Mouse (Mus musculus): Measurements from ENCODE around the gene Lce3f. TPM values are rescaled to one million over a fixed set of nuclear protein-coding genes. Genes with fewer than 3 reads are reported as not detected.

Gene Lce3f
- polyA plus RNA-seq, 1 experiment = not detected

DNA sequence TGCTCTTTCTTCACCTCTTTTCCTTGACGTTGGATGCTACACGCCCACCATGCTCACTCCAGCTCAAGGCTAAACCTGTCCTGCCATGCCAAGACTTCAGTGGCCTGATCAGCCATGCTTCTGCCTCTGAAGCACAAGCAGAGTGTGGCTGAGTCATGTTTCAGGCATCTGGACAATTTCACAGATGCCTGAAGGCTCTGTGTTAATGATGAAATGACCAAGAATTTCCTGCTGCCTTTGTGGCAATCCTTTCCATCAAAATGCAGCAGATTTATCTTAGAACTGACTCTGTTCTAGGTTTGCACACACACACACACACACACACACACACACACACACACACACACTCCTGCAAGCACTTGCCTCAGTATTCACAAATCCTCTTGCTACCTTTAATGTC is 33.5 kb downstream of the Lce3f start:
- Histone ChIP-seq H3K4me1 (ENCODE audit: control insufficient read depth, insufficient read depth, low read length) (no peaks in the 10 kb centered on the region), H3K27ac (ENCODE audit: insufficient read depth, low read depth, low read length) (no peak overlapping the region), H3K4me3 (ENCODE audit: insufficient read depth, low read depth, low read length) (no peak overlapping the region), H3K36me3 (ENCODE audit: control insufficient read depth, insufficient read depth, low read length) (no peaks in the 10 kb centered on the region), H3K27me3 (replicated peaks; ENCODE audit: control insufficient read depth, insufficient read depth, low read length) (no peaks in the 10 kb centered on the region; the same call in 1 of the 2 replicates)
- no peak for DNase-seq
- 75% methylated on average over 2 of the region's 2 CpGs for WGBS
- no peak for TF ChIP-seq POLR2A (IDR thresholded peaks at IDR 0.05; ENCODE audit: low read depth, low read length)
- no peak for TF ChIP-seq CTCF (conservative IDR thresholded peaks at IDR 0.05; ENCODE audit: insufficient read depth, insufficient read length, low read depth, low read length)

DNA sequence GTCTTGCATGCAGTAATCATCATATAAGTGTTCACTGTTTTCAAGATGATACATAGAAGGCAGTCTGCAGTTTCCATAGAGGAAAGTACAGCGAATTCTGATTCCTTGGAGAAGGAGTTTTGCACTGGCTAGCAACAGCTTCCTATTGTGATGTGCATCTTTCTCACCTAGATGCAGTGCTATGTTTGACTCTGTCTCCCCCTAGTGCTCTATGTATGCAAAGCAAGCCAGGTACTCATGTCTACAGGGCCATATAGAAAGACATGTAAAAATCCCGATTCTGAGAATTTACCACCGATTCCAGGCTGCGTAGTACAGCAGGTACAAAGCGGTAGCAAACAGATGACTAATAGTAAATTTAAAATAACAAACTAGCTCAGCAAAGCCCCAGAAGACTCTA is 39.4 kb downstream of the Lce3f start:
- Histone ChIP-seq H3K27ac (ENCODE audit: insufficient read depth, low read depth, low read length) (no peak overlapping the region), H3K4me3 (ENCODE audit: insufficient read depth, low read depth, low read length) (no peak overlapping the region), H3K27me3 (replicated peaks; ENCODE audit: control insufficient read depth, insufficient read depth, low read length) (no peaks in the 10 kb centered on the region; the same call in 1 of the 2 replicates), H3K4me1 (ENCODE audit: control insufficient read depth, insufficient read depth, low read length) (no peaks in the 10 kb centered on the region), H3K36me3 (ENCODE audit: control insufficient read depth, insufficient read depth, low read length) (no peaks in the 10 kb centered on the region)
- 47% methylated on average over 5 of the region's 5 CpGs for WGBS
- DNase-seq = peak; percentile 33
- TF ChIP-seq POLR2A (IDR thresholded peaks at IDR 0.05; ENCODE audit: low read depth, low read length) (no peak), CTCF (conservative IDR thresholded peaks at IDR 0.05; ENCODE audit: insufficient read depth, insufficient read length, low read depth, low read length) (peak; percentile 40)

Other genes starting within 250 kb of the Lce3f start
- gene Lce1g, start 239.9 kb upstream of the Lce3f start, polyA plus RNA-seq (2012; rRNA removed) = not detected in 2 replicates
- not detected in 2 replicates for gene Lce1h, start 227.2 kb upstream of the Lce3f start, polyA plus RNA-seq (2012; rRNA removed)
- gene Lce1i, start 213.3 kb upstream of the Lce3f start, polyA plus RNA-seq (2012; rRNA removed) = not detected in 2 replicates
- gene Lce1j, start 201.7 kb upstream of the Lce3f start, polyA plus RNA-seq (2012; rRNA removed) = not detected in 2 replicates
- not detected in 2 replicates for gene Lce1k, start 184.3 kb upstream of the Lce3f start, polyA plus RNA-seq (2012; rRNA removed)
- gene Kprp, start 165.0 kb upstream of the Lce3f start, polyA plus RNA-seq (2012; rRNA removed) = not detected in 2 replicates
- not detected in 2 replicates for gene Lce1l, start 140.9 kb upstream of the Lce3f start, polyA plus RNA-seq (2012; rRNA removed)
- not detected in 2 replicates for gene 2310050C09Rik, start 122.0 kb upstream of the Lce3f start, polyA plus RNA-seq (2012; rRNA removed)
- not detected in 2 replicates for gene Lce3a, start 66.0 kb upstream of the Lce3f start, polyA plus RNA-seq (2012; rRNA removed)
- gene Lce3b, start 59.2 kb upstream of the Lce3f start, polyA plus RNA-seq (2012; rRNA removed) = not detected in 2 replicates
- gene Lce3c, start 47.7 kb upstream of the Lce3f start, polyA plus RNA-seq (2012; rRNA removed) = not detected in 2 replicates
- not detected in 2 replicates for gene Lce3d, start 34.8 kb upstream of the Lce3f start, polyA plus RNA-seq (2012; rRNA removed)
- gene Lce3e, start 25.2 kb upstream of the Lce3f start, polyA plus RNA-seq (2012; rRNA removed) = not detected in 2 replicates
- not detected in 2 replicates for gene Crct1, start 23.5 kb downstream of the Lce3f start, polyA plus RNA-seq (2012; rRNA removed)
- gene Lce1m, start 26.8 kb downstream of the Lce3f start, polyA plus RNA-seq (2012; rRNA removed) = not detected in 2 replicates
- gene Gm4858, start 76.6 kb downstream of the Lce3f start, polyA plus RNA-seq (2012; rRNA removed) = not detected in 2 replicates
- not detected in 2 replicates for gene Crnn, start 152.6 kb downstream of the Lce3f start, polyA plus RNA-seq (2012; rRNA removed)
- not detected in 2 replicates for gene Flg2, start 205.1 kb downstream of the Lce3f start, polyA plus RNA-seq (2012; rRNA removed)